Mouse (Mus musculus): ENCODE results near the gene Zfp598.

DNA sequence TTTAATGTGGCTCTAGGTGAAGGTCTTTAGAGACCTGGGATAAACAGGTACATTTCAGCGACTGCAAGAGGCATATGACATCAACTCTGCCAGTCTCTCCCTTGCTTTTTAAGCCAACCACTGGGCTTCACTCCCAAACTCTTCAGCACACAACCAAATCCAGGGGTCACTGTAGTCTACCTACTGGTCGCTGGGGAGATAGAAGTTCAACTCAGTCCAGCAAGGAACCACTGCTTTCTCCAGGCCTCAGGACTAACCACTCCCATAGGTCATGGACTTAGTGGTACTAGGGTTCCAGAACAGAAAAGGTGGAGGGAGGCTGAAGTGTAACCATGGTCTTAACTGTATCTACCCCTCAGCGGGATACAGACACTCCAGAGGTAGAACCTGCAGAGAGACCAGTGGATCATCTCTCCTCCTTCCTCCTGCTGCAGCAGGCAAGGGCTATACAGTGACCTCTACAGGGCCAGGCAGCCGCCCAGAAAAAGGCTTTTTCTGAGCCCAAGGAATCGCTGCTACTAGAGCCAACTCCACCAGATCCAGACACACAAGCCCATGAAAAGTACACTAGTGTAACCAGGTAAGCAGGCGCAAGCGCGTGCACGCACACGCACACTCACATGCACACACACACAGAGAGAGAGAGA lies 20.6 kb upstream of the Zfp598 start:
- TF ChIP-seq MYOG (IDR thresholded peaks at IDR 0.05; ENCODE audit: control insufficient read depth, extremely low read depth, insufficient read length) (no peak), CTCF (IDR thresholded peaks at IDR 0.05; ENCODE audit: control insufficient read depth, insufficient read depth, insufficient read length) (no peak), USF1 (IDR thresholded peaks at IDR 0.05; ENCODE audit: low read depth) (no peak), CEBPB (IDR thresholded peaks at IDR 0.05; ENCODE audit: low read depth) (no peak), MAX (IDR thresholded peaks at IDR 0.05) (no peak), MYOD1 (IDR thresholded peaks at IDR 0.05; ENCODE audit: control insufficient read depth, insufficient read length, low read depth) (no peak)

Measured in C2C12 (cell line).